ENCODE assay signal across 8 mouse cellular contexts in the genomic region with DNA sequence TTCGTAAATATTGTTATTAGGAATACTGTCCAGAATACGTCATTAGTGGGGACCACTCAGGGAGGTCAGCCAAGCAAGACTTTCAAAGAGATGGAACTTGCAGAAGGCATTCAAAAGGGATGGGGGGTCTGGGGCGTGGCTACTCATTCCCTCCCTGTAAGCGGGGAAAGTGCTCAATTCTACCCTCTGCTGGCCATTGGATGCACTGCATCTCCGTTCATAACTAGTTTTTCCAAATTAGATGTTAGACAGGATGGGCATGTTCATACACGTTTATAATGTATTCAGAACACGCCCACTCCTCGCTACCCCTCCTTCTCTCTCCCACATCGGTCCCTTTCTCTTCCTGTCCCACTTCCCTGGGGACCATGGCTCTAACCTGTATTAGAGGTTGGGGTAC. TPM values are rescaled to one million over a fixed set of nuclear protein-coding genes. Genes with fewer than 3 reads are reported as not detected.
DNase-seq lines count a peak whose midpoint lies in the region; ATAC-seq lines count a peak whose summit lies in the region.

No protein-coding gene starts in this region.

- H3K27me3 ChIP-seq in hindbrain, embryonic 11.5 days (ENCODE audit: control insufficient read depth, insufficient read depth, low read length) = no peaks in the 10 kb centered on the region

- no peak overlapping the region for H3K4me3 ChIP-seq in hindbrain, embryonic 11.5 days (ENCODE audit: low read depth, low read length)

- H3K27ac ChIP-seq in hindbrain, embryonic 11.5 days (ENCODE audit: low read depth, low read length) = no peak overlapping the region

- H3K9me3 ChIP-seq in hindbrain, embryonic 11.5 days (ENCODE audit: control insufficient read depth, low read length) = no peaks in the 10 kb centered on the region

- H3K36me3 ChIP-seq in hindbrain, embryonic 11.5 days (ENCODE audit: control insufficient read depth, insufficient read depth, low read length) = no peaks in the 10 kb centered on the region

- H3K9ac ChIP-seq in hindbrain, embryonic 11.5 days (ENCODE audit: low read depth, low read length) = no peak overlapping the region

- DNase-seq in Muller cell, postnatal 12 days (ENCODE audit: inconsistent ontology term) = peak; percentile 74
- peak; percentile 67 for DNase-seq in cerebellum, adult 8-10 months
- peak; percentile 91 for DNase-seq in hindbrain, embryonic 11.5 days (ENCODE audit: low spot score)
- peak; percentile 72 to 90 for DNase-seq in layer of hippocampus, postnatal 25 days (ENCODE audit: extremely low spot score in 1 of 2, low spot score in 1 of 2)
- DNase-seq in lung, postnatal 14 days = peak; percentile 87
- peak; percentile 68 for DNase-seq in ovary, postnatal 36 days (ENCODE audit: low spot score)
- DNase-seq in thymus, postnatal 36 days = peak; percentile 60 to 67

- no peaks in the 10 kb centered on the region; the same call in 1 of the 2 replicates for H3K4me1 ChIP-seq in hindbrain, embryonic 11.5 days (replicated peaks; ENCODE audit: control insufficient read depth, insufficient read depth, low read length)

- H3K4me2 ChIP-seq in hindbrain, embryonic 11.5 days (replicated peaks; ENCODE audit: low read depth, low read length) = no peak overlapping the region

- ATAC-seq in frontal cortex, adult (ENCODE audit: low TSS enrichment) = peak; percentile 25
- ATAC-seq in hindbrain, embryonic 11.5 days (ENCODE audit: low FRiP score) = peak; percentile 65

- 8% methylated on average over 9 of the region's 9 CpGs for WGBS in hindbrain, embryonic 11.5 days

RNA-seq across cellular contexts. Expression of a gene that starts 56.7 kb away (rescaled TPM):
- polyA plus RNA-seq in hindbrain, embryonic 11.5 days (2014; fragmentation: Nextera tagmentation; extraction: Ambion mirVana) = 3.5 and 4.0 TPM in 2 replicates
- 1 to 10 TPM; 8.7 to 8.8 TPM for total RNA-seq in layer of hippocampus, postnatal 25 days (2021)
